Mouse (Mus musculus) thymus, adult 2 months (tissue): Measurements from ENCODE around the gene Spdl1.

Experiments used
- CTCF ChIP-seq: fragments of 200-500 bp; IDR thresholded peaks from 2 replicates; pipeline ENCODE4 v1.5.1; 2012; ENCODE audit warnings: mild to moderate bottlenecking, control low read depth, low read length, moderate library complexity, borderline replicate concordance; ENCODE audit not compliant: control insufficient read depth, poor library complexity, insufficient read depth; ENCODE audit errors: extremely low read depth
- POLR2A ChIP-seq: fragments of 200-500 bp; IDR thresholded peaks from 2 replicates; pipeline ENCODE4 v1.6.1; 2012; ENCODE audit warnings: mild to moderate bottlenecking, low read length, control low read depth, moderate library complexity; ENCODE audit not compliant: control insufficient read depth, poor library complexity, insufficient read depth; ENCODE audit errors: extremely low read depth

- TF ChIP-seq POLR2A, result no peak
- no peak for TF ChIP-seq CTCF
Observed at GRCm38 (mm10) chr11:34836272-34836671, 2.8 kb upstream of the Spdl1 start.
